Mouse (Mus musculus) spleen, postnatal 10 days (tissue): ENCODE measurements around the gene Otog.

ENCODE experiments used
- DNase-seq, 2 experiments: peaks; one replicate each; pipeline ENCODE4 v3.0.0; 2021 to 2022; ENCODE audit warnings: low spot score in 2 of 2

Gene Otog

GRCm38 (mm10) chr7:46282276-46282675 lies 41.5 kb downstream of the Otog start:
- DNase-seq = no peak

GRCm38 (mm10) chr7:46283681-46284080 lies 42.9 kb downstream of the Otog start:
- DNase-seq = no peak

- DNase-seq = no peak
Measured at GRCm38 (mm10) chr7:46285161-46285839, 44.5 kb downstream of the Otog start.

GRCm38 (mm10) chr7:46286391-46286790 lies 45.6 kb downstream of the Otog start:
- no peak for DNase-seq

- DNase-seq = no peak
Measured at GRCm38 (mm10) chr7:46287051-46287450, 46.3 kb downstream of the Otog start.

- DNase-seq = no peak
Measured at GRCm38 (mm10) chr7:46296330-46296729, 55.5 kb downstream of the Otog start.

GRCm38 (mm10) chr7:46301031-46301632 lies 60.3 kb downstream of the Otog start:
- DNase-seq = no peak

GRCm38 (mm10) chr7:46313486-46313885 lies 72.7 kb downstream of the Otog start:
- no peak for DNase-seq

GRCm38 (mm10) chr7:46314220-46315009 lies 73.6 kb downstream of the Otog start:
- DNase-seq = no peak

- no peak for DNase-seq
Measured at GRCm38 (mm10) chr7:46315692-46316091, 74.9 kb downstream of the Otog start.

GRCm38 (mm10) chr7:46316948-46317347 lies 76.2 kb downstream of the Otog start:
- DNase-seq = no peak

GRCm38 (mm10) chr7:46321242-46321641 lies 80.5 kb downstream of the Otog start:
- no peak for DNase-seq

GRCm38 (mm10) chr7:46327896-46328295 lies 87.1 kb downstream of the Otog start:
- DNase-seq = no peak

GRCm38 (mm10) chr7:46337397-46337796 lies 96.6 kb downstream of the Otog start:
- no peak for DNase-seq

GRCm38 (mm10) chr7:46339818-46340217 lies 99.0 kb downstream of the Otog start:
- no peak for DNase-seq

- DNase-seq = no peak
Measured at GRCm38 (mm10) chr7:46340295-46340694, 99.5 kb downstream of the Otog start.

GRCm38 (mm10) chr7:46341471-46341870 lies 100.7 kb downstream of the Otog start:
- no peak for DNase-seq

GRCm38 (mm10) chr7:46347692-46348091 lies 106.9 kb downstream of the Otog start:
- DNase-seq = no peak

GRCm38 (mm10) chr7:46348813-46349212 lies 108.0 kb downstream of the Otog start:
- no peak for DNase-seq

GRCm38 (mm10) chr7:46350119-46350702 lies 109.4 kb downstream of the Otog start:
- DNase-seq = no peak

- DNase-seq = no peak
Measured at GRCm38 (mm10) chr7:46352748-46353147, 112.0 kb downstream of the Otog start.

- DNase-seq = no peak
Measured at GRCm38 (mm10) chr7:46353216-46353615, 112.4 kb downstream of the Otog start.
